Mouse (Mus musculus) C2C12 (cell line): ENCODE measurements at regions not wholly inside any gene's neighbourhood (a gene's known extent, or its start where the extent isn't known, plus 50 kb on each side); places are given as distances from the start of the nearest gene placed in this dataset.

Experiments
- CTCF ChIP-seq: IDR thresholded peaks from one replicate; pipeline ENCODE4 v1.5.1; 2011; ENCODE audit not compliant: control insufficient read depth, insufficient read depth, insufficient read length
- MYOG ChIP-seq: IDR thresholded peaks from one replicate; pipeline ENCODE4 v1.6.1; 2011; ENCODE audit not compliant: control insufficient read depth, insufficient read length; ENCODE audit errors: extremely low read depth
- USF1 ChIP-seq: IDR thresholded peaks from one replicate; pipeline ENCODE4 v1.6.1; 2011; ENCODE audit warnings: low read depth, mild to moderate bottlenecking, control low read depth, moderate library complexity

DNA sequence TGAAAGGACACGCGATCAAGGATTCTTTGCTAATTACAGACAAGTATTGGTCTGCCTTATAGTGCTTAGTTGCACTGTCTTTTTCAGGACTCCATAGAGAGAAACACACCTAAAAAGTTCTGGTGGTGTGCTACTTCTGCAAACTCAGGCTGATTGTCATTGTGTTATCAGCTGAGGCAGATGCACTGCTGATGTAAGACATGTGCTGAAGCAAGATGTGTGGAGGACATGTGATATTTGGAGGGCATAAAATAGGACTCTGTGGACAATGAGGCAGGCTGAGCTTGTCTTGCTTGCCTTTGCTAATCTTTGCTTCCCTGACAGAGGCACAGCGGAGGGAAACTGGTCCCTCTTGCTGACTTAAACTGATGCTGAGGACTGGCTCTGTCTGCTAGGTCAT, 1431.0 kb upstream of the Gje1 start:
- TF ChIP-seq CTCF (no peak), MYOG (no peak), USF1 (no peak)
